ENCODE assay signal across 8 mouse cellular contexts in genomic region chr2:90744285-90745052, GRCm38 (mm10). TPM values are rescaled to one million over a fixed set of nuclear protein-coding genes. Genes with fewer than 3 reads are reported as not detected.
DNase-seq lines count a peak whose midpoint lies in the region; ATAC-seq and TF ChIP-seq lines count a peak whose summit lies in the region.

No protein-coding gene starts in this region.

- intact Hi-C loops in gastrocnemius, postnatal 14 days (cut with DNase I; ENCODE audit: low total_unique reads) = no loop called here

- TF ChIP-seq CTCF in liver, adult 2 months (IDR thresholded peaks at IDR 0.05; ENCODE audit: low read depth, low read length) = no peak

- TF ChIP-seq POLR2A in liver, adult 2 months (IDR thresholded peaks at IDR 0.05; ENCODE audit: extremely low read depth, insufficient read depth, low read length) = no peak
- TF ChIP-seq POLR2A in myocyte (IDR thresholded peaks at IDR 0.05; ENCODE audit: insufficient read length, low read depth) = no peak

- H3K9ac ChIP-seq in liver, adult 2 months (ENCODE audit: low read depth, low read length) = peak overlapping the region; percentile 38; the same call in 1 of the 2 replicates
- peak overlapping the region; percentile 21; the same call in 1 of the 2 replicates for H3K9ac ChIP-seq in heart, embryonic 13.5 days

- H3K9me3 ChIP-seq in heart, embryonic 13.5 days = no peaks in the 10 kb centered on the region
- no peaks in the 10 kb centered on the region for H3K9me3 ChIP-seq in limb, embryonic 10.5 days (replicated peaks)

- H3K27me3 ChIP-seq in liver, adult 2 months (ENCODE audit: control insufficient read depth, insufficient read depth, low read length) = no peaks in the 10 kb centered on the region
- no peaks in the 10 kb centered on the region for H3K27me3 ChIP-seq in heart, embryonic 13.5 days (replicated peaks)
- H3K27me3 ChIP-seq in limb, embryonic 10.5 days (ENCODE audit: low read depth, poor library complexity, severe bottlenecking) = no peaks in the 10 kb centered on the region
- no peaks in the 10 kb centered on the region for H3K27me3 ChIP-seq in myocyte (ENCODE audit: control insufficient read depth, insufficient read depth, insufficient read length)

- peak overlapping the region; percentile 42 for H3K4me3 ChIP-seq in liver, adult 2 months (ENCODE audit: insufficient read depth, low read depth, low read length)
- H3K4me3 ChIP-seq in heart, embryonic 13.5 days = peak overlapping the region; percentile 90
- peak overlapping the region; percentile 81 for H3K4me3 ChIP-seq in limb, embryonic 10.5 days
- H3K4me3 ChIP-seq in myocyte = peak overlapping the region; percentile 62

- peak overlapping the region; percentile 66 for H3K4me2 ChIP-seq in heart, embryonic 13.5 days
- H3K4me2 ChIP-seq in myocyte (ENCODE audit: low read depth) = peak overlapping the region; percentile 72

- ATAC-seq in heart, embryonic 13.5 days (ENCODE audit: extremely low read depth, insufficient number of reproducible peaks, low FRiP score, low TSS enrichment) = no peak

- H3ac ChIP-seq in myocyte (ENCODE audit: control insufficient read depth, insufficient read length) = no peak overlapping the region

- 47% methylated on average over 12 of the region's 12 CpGs for WGBS in liver, adult 2 months
- 55% methylated on average over 12 of the region's 12 CpGs for WGBS in heart, embryonic 13.5 days
- WGBS in limb, embryonic 10.5 days = 65% methylated on average over 12 of the region's 12 CpGs

- no peak for DNase-seq in liver, adult 2 months (ENCODE audit: extremely low read depth, low read depth, low spot score)
- DNase-seq in liver = no peak
- DNase-seq in cerebellum, adult 11-12 months = peak; percentile 56
- no peak for DNase-seq in limb, embryonic 10.5 days (ENCODE audit: low spot score)
- DNase-seq in gastrocnemius, adult 8-10 months (ENCODE audit: low spot score in 2 of 2) = no peak
- no peak for DNase-seq in gastrocnemius, postnatal 14 days

- H3K36me3 ChIP-seq in liver, adult 2 months (ENCODE audit: control insufficient read depth, insufficient read depth, low read length) = peaks cover 2% of the 10 kb centered on the region; the same call in 1 of the 2 replicates
- peaks cover 19% of the 10 kb centered on the region for H3K36me3 ChIP-seq in heart, embryonic 13.5 days
- peaks cover 25% of the 10 kb centered on the region for H3K36me3 ChIP-seq in limb, embryonic 10.5 days
- H3K36me3 ChIP-seq in myocyte (ENCODE audit: control insufficient read depth, insufficient read depth) = peaks cover 3% of the 10 kb centered on the region

- H3K79me2 ChIP-seq in liver, adult 2 months (ENCODE audit: control insufficient read depth, insufficient read depth, low read length) = peaks cover 7% of the 10 kb centered on the region; the same call in 1 of the 2 replicates
- H3K79me2 ChIP-seq in myocyte (ENCODE audit: control insufficient read depth, insufficient read depth) = peaks cover 36% of the 10 kb centered on the region

- H3K4me1 ChIP-seq in liver, adult 2 months (ENCODE audit: control insufficient read depth, insufficient read depth, low read length) = peaks cover 7% of the 10 kb centered on the region
- peaks cover 22% of the 10 kb centered on the region for H3K4me1 ChIP-seq in heart, embryonic 13.5 days
- H3K4me1 ChIP-seq in limb, embryonic 10.5 days = peaks cover 14% of the 10 kb centered on the region

- H3K27ac ChIP-seq in liver, adult 2 months (replicated peaks; ENCODE audit: insufficient read depth, low read depth, low read length) = peak overlapping the region; percentile 36
- H3K27ac ChIP-seq in heart, embryonic 13.5 days (replicated peaks) = peak overlapping the region; percentile 89
- H3K27ac ChIP-seq in limb, embryonic 10.5 days = peak overlapping the region; percentile 92

TF ChIP-seq in myocyte, 11 proteins besides CTCF, POLR2A, EP300 and RAD21:
- TF ChIP-seq REST (IDR thresholded peaks at IDR 0.05; ENCODE audit: insufficient read depth, insufficient read length) = no peak
- TF ChIP-seq POLR2AphosphoS2 (IDR thresholded peaks at IDR 0.05; ENCODE audit: insufficient read length, low read depth) = no peak
- TF ChIP-seq TCF3 (IDR thresholded peaks at IDR 0.05; ENCODE audit: insufficient read length, low read depth) = no peak
- TF ChIP-seq USF1 (IDR thresholded peaks at IDR 0.05; ENCODE audit: low read depth) = no peak
- no peak for TF ChIP-seq MAX (IDR thresholded peaks at IDR 0.05; ENCODE audit: low read depth)
- TF ChIP-seq TCF12 (IDR thresholded peaks at IDR 0.05; ENCODE audit: insufficient read depth, poor library complexity, severe bottlenecking) = no peak
- no peak for TF ChIP-seq MYOG (IDR thresholded peaks at IDR 0.05; ENCODE audit: control insufficient read depth in 1 of 3, insufficient read depth in 1 of 3, insufficient read length in 2 of 3, low read depth in 2 of 3)
- TF ChIP-seq CEBPB (IDR thresholded peaks at IDR 0.05; ENCODE audit: insufficient read depth, poor library complexity, severe bottlenecking) = no peak
- no peak for TF ChIP-seq MYOD1 (IDR thresholded peaks at IDR 0.05; ENCODE audit: control insufficient read depth in 1 of 3, insufficient read length in 2 of 3, low read depth in 2 of 3)

RNA-seq across cellular contexts. Expression of gene Fnbp4, which starts 0.7 kb away (rescaled TPM):
- total RNA-seq in liver, adult 2 months (2014; rRNA removed) = 17.6 and 17.9 TPM in 2 replicates
- 6.6 and 13.4 TPM in 2 replicates for polyA plus RNA-seq in liver, adult 2 months (2012; rRNA removed)
- 53.2 and 53.4 TPM in 2 replicates for polyA plus RNA-seq in heart, embryonic 13.5 days (2015; fragmentation: Nextera tagmentation; extraction: Ambion mirVana)
- 106 and 125 TPM in 2 replicates for polyA plus RNA-seq in limb, embryonic 10.5 days (2016; fragmentation: Nextera tagmentation; extraction: Ambion mirVana)
- 9.3 TPM for polyA plus RNA-seq in myocyte (2012; fragmentation: generic; extraction: Trizol)
- 10 to 100 TPM in 1 of 4 experiments, 1 to 10 TPM in 3; 7.4 to 11.1 (median 9.7) TPM for total RNA-seq in gastrocnemius, adult 8-10 months (2022)
- total RNA-seq in gastrocnemius, postnatal 14 days (2021) = 10 to 100 TPM; 13.4 to 17.3 TPM

RNA-seq across cellular contexts. Expression of gene Agbl2, which starts 38.1 kb away (rescaled TPM):
- total RNA-seq in liver, adult 2 months (2014; rRNA removed) = not detected in 2 replicates
- polyA plus RNA-seq in liver, adult 2 months (2012; rRNA removed) = 0.05 TPM in 1 of 2 replicates, not detected in the other
- 1.2 and 1.5 TPM in 2 replicates for polyA plus RNA-seq in heart, embryonic 13.5 days (2015; fragmentation: Nextera tagmentation; extraction: Ambion mirVana)
- polyA plus RNA-seq in limb, embryonic 10.5 days (2016; fragmentation: Nextera tagmentation; extraction: Ambion mirVana) = 0.33 and 0.36 TPM in 2 replicates
- polyA plus RNA-seq in myocyte (2012; fragmentation: generic; extraction: Trizol) = not detected
- under 1 TPM; 0.13 to 0.29 (median 0.15) TPM for total RNA-seq in gastrocnemius, adult 8-10 months (2022)
- total RNA-seq in gastrocnemius, postnatal 14 days (2021) = under 1 TPM; 0.51 to 0.58 TPM

Comparison
In these comparisons a context has a peak if more than half of its experiments do, and no peak if none do; other contexts are left out.
1. H3K27ac ChIP-seq: peak in every context shown above with its lines; median percentile 92 in limb, embryonic 10.5 days; 89 in heart, embryonic 13.5 days; 36 in liver, adult 2 months.